Mouse (Mus musculus) ZHBTc4 (cell line): Measurements from ENCODE around the gene Ebf1.

Experiments used
- DNase-seq: peaks from one replicate; pipeline ENCODE4 v3.0.0-alpha.2; 2011; ENCODE audit warnings: low read depth, low spot score

Ebf1 gene

DNA sequence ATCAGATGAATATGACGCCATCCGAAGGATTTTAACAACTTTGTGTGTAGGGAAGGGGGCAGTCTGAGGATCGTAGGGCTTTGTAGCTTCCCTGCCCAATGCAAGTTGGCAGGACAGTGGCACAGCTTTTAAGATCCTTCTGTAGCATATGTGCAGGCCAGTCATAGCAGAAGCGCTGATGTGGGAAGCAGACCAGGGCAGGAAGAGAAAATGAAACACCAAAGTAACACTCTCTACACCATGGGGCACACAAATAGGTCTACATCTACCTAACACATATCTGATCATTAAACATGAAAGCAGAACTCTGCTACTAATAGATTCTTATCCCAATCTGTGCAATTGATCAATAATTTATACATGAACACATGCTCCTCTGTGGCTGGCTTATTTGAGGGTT is 277.7 kb downstream of the Ebf1 start:
- no peak for DNase-seq

GRCm38 (mm10) chr11:44895893-44896292 is 278.8 kb downstream of the Ebf1 start:
- no peak for DNase-seq

- no peak for DNase-seq
Measured at GRCm38 (mm10) chr11:44897140-44897665, 280.1 kb downstream of the Ebf1 start.

DNA sequence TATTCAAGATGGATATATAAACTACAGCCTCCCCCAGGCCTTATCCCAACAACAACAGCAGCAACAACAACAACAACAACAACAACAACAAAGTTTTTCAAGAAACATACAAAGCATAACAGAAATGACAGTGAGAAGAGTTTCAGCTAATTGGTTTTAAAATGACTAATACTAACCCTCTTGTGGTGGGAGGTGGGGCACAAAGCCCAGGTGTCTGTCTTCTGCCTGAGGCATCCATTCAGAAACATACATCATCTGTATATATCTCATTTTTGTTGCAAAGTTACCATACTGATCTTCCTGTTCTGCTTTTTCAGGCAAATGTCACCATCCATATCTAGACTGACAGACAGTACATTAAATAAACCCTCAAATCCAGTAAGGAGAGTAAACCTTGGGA is 282.4 kb downstream of the Ebf1 start:
- no peak for DNase-seq

DNA sequence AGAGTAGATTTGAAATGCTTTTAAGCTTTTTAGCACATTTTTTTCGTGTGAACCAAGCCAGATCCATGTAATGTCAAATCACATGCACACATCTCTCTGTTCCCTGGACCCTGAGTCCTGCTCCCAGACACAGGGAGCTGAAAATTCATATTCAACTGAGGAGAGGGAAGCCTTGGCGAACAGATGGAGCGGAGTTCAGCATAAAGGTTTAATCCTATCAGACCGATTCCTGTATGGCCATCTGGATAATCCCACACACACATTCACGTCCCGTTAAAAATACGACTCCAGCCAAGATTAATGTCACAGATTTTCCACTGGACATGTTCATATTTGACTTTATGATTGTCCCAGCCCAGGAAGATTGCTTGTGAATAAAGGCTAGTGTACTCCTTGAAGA is 282.8 kb downstream of the Ebf1 start:
- DNase-seq: no peak

DNA sequence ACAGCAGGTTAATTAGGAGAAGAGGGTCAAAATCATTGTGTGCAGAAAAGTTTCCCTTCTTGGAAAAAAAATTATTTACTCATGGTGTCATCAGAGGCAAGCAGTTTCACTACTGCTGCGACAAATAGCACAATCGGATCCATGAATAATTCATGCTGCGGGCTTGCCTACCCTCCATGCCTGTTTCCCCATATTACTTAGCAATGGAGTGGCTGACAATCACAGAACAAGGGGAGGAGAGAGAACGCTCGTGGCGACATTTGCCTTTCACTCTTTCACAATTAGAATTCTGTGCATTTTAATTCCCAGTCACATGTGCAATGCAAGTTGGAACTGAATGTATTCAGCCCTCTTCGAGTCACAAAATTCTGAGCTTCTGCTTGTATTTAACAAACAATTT is 283.4 kb downstream of the Ebf1 start:
- DNase-seq: no peak

DNA sequence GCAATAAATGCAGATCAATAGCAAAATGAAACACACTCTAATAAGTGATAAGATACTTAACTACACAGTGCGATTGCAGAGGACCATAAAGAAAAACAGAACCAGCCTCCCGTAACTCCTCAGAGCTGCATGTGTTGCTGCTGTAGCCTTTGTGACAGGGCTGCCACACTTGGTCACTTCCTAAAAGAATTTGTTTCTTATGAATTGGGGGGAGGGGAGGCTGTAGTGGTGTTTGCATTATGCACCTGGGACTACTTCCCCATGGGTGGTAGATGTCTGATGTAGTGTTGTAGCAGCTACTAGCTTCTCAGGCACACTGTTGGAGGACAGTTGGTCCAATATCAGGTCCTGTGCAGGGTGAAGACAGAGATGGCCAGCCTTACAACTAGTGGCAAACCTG is 284.6 kb downstream of the Ebf1 start:
- DNase-seq: no peak

DNA sequence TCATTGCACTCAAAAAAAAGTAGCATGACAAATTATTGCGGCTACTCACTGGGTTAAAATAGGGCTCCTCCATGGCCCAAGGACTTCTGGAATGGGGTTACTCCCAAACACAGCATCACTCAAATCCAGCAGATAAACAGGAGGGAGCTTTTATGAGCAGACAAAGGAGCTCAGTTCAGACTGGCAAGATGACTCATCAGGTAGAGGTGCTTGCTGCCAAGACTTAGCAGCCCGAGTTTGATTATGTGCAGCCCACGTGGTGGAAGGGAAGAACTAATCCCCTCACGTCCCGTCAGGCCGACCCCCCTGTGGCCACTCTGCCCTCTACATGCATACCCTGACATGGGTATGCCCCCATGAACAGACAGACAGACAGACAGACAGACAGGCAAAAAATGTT is 285.0 kb downstream of the Ebf1 start:
- DNase-seq: no peak

DNA sequence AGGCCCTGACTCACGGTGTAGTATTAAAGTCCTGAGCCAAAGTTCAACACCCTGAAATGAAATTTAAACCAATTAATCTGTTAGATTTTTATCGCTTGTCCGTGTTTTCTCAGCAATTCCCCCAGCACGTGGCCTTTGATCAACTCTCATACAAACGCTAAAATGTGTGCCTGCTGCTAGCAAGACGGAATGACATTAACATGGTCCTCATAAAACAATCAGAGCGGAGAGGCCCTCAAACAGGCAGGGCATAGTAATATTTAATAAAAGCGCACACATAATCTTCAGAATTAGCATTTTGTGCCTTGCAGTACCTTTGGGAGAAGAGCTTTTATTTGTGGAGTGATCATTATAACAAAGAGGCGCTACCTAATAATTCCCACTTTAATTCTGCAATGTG is 287.0 kb downstream of the Ebf1 start:
- DNase-seq: no peak

DNA sequence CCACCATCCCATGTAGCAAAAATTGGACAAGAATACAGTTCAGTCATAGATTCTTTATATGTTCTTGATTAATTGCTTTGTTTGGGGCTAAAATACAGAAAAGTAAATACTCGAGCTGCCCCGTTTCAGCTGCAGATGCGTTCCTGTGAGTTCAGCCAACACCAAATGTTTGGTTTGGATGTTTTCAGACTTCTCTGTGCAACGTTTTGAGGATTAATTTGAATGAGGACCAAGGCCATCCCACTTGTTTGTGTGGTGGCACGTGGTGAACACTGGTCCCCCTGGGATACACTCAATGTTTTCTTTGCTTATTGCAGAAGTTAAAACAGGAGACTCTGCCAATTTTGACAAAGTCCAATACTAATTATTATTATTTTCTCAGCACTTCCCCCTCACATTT is 289.3 kb downstream of the Ebf1 start:
- DNase-seq: no peak

- no peak for DNase-seq
Measured at GRCm38 (mm10) chr11:44911765-44912164, 294.6 kb downstream of the Ebf1 start.

GRCm38 (mm10) chr11:44913806-44914205 is 296.7 kb downstream of the Ebf1 start:
- no peak for DNase-seq

DNA sequence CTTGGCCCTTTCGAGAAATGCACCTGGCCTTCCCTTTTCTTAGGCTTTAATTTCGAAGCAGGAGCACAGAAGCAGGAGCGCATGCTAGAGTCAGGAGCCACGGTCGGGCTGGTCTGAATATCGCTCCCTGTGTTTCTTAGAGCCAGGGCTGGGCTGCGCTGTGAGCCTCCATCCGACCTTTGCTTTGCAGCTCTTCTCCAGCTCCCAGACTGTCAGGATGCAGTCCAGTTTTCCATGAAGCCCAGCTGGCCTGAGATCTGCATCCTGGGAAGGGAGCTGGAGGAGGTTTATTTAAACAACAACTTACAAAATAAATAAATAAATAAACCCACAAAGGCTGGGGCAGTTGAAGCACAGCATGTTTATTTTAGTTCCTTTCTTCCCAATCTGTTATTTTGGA is 299.9 kb downstream of the Ebf1 start:
- no peak for DNase-seq

- DNase-seq: no peak
Measured at GRCm38 (mm10) chr11:44923138-44923537, 306.0 kb downstream of the Ebf1 start.

- no peak for DNase-seq
Measured at GRCm38 (mm10) chr11:44923868-44924508, 306.9 kb downstream of the Ebf1 start.

DNA sequence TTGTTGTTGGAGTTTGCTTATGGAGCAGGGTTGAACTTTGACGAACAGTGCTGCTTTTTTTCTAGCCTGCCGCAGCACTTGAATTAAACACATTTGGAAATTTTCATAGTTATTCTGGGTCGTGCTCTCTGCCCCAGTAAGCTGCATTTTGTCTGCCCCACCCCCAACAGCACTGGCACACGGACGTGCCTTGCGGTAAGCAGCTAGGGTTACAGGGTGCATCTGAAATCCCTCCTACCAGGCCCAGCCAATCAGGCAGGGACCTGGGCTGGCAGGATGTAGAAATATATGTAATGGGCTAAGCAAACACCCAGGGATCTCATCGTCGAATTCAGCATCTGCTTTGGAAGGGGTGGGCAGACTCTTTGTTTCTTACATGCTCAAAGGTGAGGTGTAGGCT is 307.8 kb downstream of the Ebf1 start:
- no peak for DNase-seq

DNA sequence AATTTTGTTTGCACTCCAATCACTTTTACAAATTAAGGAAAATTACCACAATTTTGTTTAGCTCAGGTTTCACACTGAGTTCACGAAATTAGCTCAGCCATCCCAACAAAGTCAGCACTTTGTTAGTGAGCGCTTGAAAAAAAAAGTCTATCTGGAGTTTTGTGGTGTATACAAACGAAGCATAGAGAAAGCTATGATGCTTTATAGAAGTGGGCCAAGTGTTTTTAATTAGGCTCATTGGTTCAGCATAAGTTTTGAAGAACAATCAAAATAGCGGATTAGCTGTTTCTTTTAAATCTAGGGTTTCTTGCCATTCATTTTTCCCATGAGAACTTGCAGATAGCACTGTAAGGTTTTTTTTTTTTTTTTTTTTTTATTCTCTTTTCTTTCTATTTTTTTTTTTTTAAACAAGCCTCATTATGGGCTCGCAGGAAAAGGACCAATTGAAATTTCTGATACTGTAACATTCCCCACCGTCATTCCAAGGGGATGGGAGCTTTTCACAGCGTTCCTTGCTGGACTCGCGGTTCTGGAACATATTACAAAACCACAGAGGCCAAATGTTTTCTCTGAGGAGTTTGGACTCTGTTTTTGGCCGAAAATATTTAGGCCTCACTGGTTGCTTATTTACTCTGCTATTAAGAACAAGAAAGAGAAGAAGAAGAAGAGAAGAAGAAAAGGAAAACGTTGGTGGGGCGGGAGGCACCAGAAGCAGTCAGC is 308.8 kb downstream of the Ebf1 start:
- no peak for DNase-seq

DNA sequence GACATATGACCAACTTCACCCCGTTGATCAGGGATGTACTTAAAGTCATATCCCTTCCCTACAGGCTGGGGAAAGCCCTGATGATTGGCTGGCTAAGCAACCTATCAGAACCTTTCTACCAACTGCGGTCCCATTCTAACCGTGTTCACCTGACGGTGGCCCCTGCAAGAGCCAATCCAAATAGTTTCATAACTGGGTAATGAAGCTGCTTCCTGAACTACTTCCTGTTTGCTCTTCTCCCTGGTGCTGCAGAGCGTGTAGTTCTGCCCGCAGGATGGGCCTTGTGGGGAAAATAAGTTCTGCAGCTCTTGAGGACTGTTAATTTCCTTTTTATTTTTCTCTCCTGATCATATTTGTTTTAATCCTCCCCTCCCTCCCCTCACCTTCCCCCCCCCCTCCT is 311.3 kb downstream of the Ebf1 start:
- DNase-seq: peak; percentile 4

- DNase-seq: no peak
Measured at GRCm38 (mm10) chr11:44932942-44933483, 315.9 kb downstream of the Ebf1 start.

- DNase-seq: no peak
Measured at GRCm38 (mm10) chr11:44943781-44944180, 326.7 kb downstream of the Ebf1 start.

- DNase-seq: no peak
Measured at GRCm38 (mm10) chr11:44944401-44944800, 327.3 kb downstream of the Ebf1 start.

- DNase-seq: no peak
Measured at GRCm38 (mm10) chr11:44946618-44947017, 329.5 kb downstream of the Ebf1 start.

GRCm38 (mm10) chr11:44948541-44948940 is 331.4 kb downstream of the Ebf1 start:
- DNase-seq: no peak
